Mouse (Mus musculus): ENCODE results near the gene Smyd2. TPM values are rescaled to one million over a fixed set of nuclear protein-coding genes. Genes with fewer than 3 reads are reported as not detected.

Smyd2 gene
- 117 and 146 TPM in 2 replicates for total RNA-seq (2012; rRNA removed)
- polyA plus RNA-seq (2012; ENCODE audit: insufficient read depth in 1 of 2, insufficient read length in 2 of 2, low read depth in 1 of 2, low replicate concordance in 2 of 2, missing spikeins in 1 of 2), result 100 to 1,000 TPM in 1 of 2 experiments, not detected in 1; 140 TPM

GRCm38 (mm10) chr1:189921818-189922592 lies at the start of gene Smyd2:
Smyd2 (minus strand) TSS chr1:189922363.
- Histone ChIP-seq H3K79me2 (ENCODE audit: control insufficient read depth, insufficient read depth, low read length, poor library complexity) (peaks cover 50% of the 10 kb centered on the region), H3K9ac (ENCODE audit: control insufficient read depth, low read depth, low read length, poor library complexity, severe bottlenecking) (peak within 1 kb of the TSS; percentile 91), H3K27me3 (ENCODE audit: control insufficient read depth in 1 of 2, insufficient read depth in 2 of 2, low read length in 2 of 2) (no peaks in the 10 kb centered on the region), H3K9me3 (replicated peaks; ENCODE audit: insufficient read depth, low read length) (no peaks in the 10 kb centered on the region), H3K36me3 (ENCODE audit: control insufficient read depth in 1 of 2, insufficient read depth in 2 of 2, low read length in 2 of 2) (peaks cover 0 to 5% of the 10 kb centered on the region in 2 experiments; a peak in 2 of 4 replicates), H3K4me1 (ENCODE audit: control insufficient read depth in 1 of 2, insufficient read depth in 2 of 2, low read length in 2 of 2) (peaks cover 0 to 12% of the 10 kb centered on the region in 2 experiments; a peak in 2 of 4 replicates), H3K27ac (ENCODE audit: control insufficient read depth, low read depth, low read length) (peak within 1 kb of the TSS; percentile 10), H3K4me3 (ENCODE audit: control insufficient read depth in 1 of 2, insufficient read depth in 1 of 2, low read depth in 2 of 2, low read length in 2 of 2) (peak within 1 kb of the TSS; percentile 79 to 96)
- peak; percentile 85 for DNase-seq (ENCODE audit: low read depth, low spot score)
- TF ChIP-seq SIN3A (IDR thresholded peaks at IDR 0.05; ENCODE audit: low read length), result peak; percentile 54
- TF ChIP-seq ZMIZ1 (IDR thresholded peaks at IDR 0.05; ENCODE audit: low read depth, low read length), result peak; percentile 62; the same call in 1 of the 2 replicates
- TF ChIP-seq MYC (IDR thresholded peaks at IDR 0.05; ENCODE audit: low read depth, low read length), result peak; percentile 69; the same call in 1 of the 2 replicates
- no peak for TF ChIP-seq ELF1 (IDR thresholded peaks at IDR 0.05; ENCODE audit: low read depth, low read length)
- no peak for TF ChIP-seq ZKSCAN1 (IDR thresholded peaks at IDR 0.05; ENCODE audit: low read depth, low read length)
- TF ChIP-seq POLR2AphosphoS5 (IDR thresholded peaks at IDR 0.05; ENCODE audit: borderline replicate concordance, low read depth, low read length), result no peak
- TF ChIP-seq POLR2AphosphoS2 (IDR thresholded peaks at IDR 0.05; ENCODE audit: low read length), result 0 out of 2 replicates have a peak, but pooled peaks have one; percentile 28
- peak; percentile 42 for TF ChIP-seq NELFE (IDR thresholded peaks at IDR 0.05; ENCODE audit: low read depth, low read length)
- TF ChIP-seq MXI1 (IDR thresholded peaks at IDR 0.05; ENCODE audit: low read depth, low read length), result peak; percentile 78; the same call in 1 of the 2 replicates
- no peak for TF ChIP-seq TAL1 (IDR thresholded peaks at IDR 0.05; ENCODE audit: low read length)
- no peak for TF ChIP-seq MAFK (IDR thresholded peaks at IDR 0.05; ENCODE audit: borderline replicate concordance, low read depth, low read length)
- TF ChIP-seq NRF1 (IDR thresholded peaks at IDR 0.05; ENCODE audit: insufficient read depth, low read depth, low read length, poor library complexity, severe bottlenecking), result peak; percentile 72
- peak; percentile 57; the same call in 1 of the 2 replicates for TF ChIP-seq MAZ (IDR thresholded peaks at IDR 0.05; ENCODE audit: low read depth, low read length)
- peak; percentile 77 for TF ChIP-seq MAX (IDR thresholded peaks at IDR 0.05; ENCODE audit: low read length)
- TF ChIP-seq CTCF (IDR thresholded peaks at IDR 0.05 in 2 of 3, conservative IDR thresholded peaks at IDR 0.05 in 1 of 3; ENCODE audit: control insufficient read depth in 1 of 3, insufficient read depth in 1 of 3, low read depth in 2 of 3, low read length in 3 of 3, poor library complexity in 1 of 3, severe bottlenecking in 1 of 3), result 0 out of 6 replicates have a peak, but pooled peaks of 1 of the 3 experiments have one; percentile 1
- TF ChIP-seq HCFC1 (IDR thresholded peaks at IDR 0.05; ENCODE audit: low read depth, low read length), result 0 out of 2 replicates have a peak, but pooled peaks have one; percentile 32
- no peak for TF ChIP-seq RCOR1 (IDR thresholded peaks at IDR 0.05; ENCODE audit: low read depth, low read length)
- peak; percentile 74 to 85; a peak in 3 of 4 replicates for TF ChIP-seq POLR2A (IDR thresholded peaks at IDR 0.05; ENCODE audit: control insufficient read depth in 1 of 2, insufficient read depth in 1 of 2, low read depth in 1 of 2, low read length in 2 of 2, poor library complexity in 1 of 2)

All from MEL (cell line).